Mouse (Mus musculus) liver, embryonic 13.5 days (tissue): ENCODE measurements around the gene Gm10337. TPM values are rescaled to one million over a fixed set of nuclear protein-coding genes. Genes with fewer than 3 reads are reported as not detected.
A peak's percentile ranks its signal among the peaks of the same experiment; 100 is the strongest.

Source experiments
- ATAC-seq: fragments of 200-750 bp; cut with Nextera tagmentation; 2 replicates; pipeline ENCODE4 v1.8.0; 2017; ENCODE audit warnings: low read depth, mild to moderate bottlenecking, moderate number of reproducible peaks, moderate library complexity
- DNase-seq: peaks from one replicate; pipeline ENCODE4 v3.0.0; 2022
- H3K27ac ChIP-seq: fragments of 300-500 bp; sonication (generic); 2 replicates; pipeline ENCODE4 v1.5.1; 2015; ENCODE audit warnings: moderate library complexity, mild to moderate bottlenecking, inconsistent platforms
- H3K27me3 ChIP-seq: fragments of 300-500 bp; sonication (generic); 2 replicates; pipeline ENCODE4 v1.6.1; 2015; ENCODE audit warnings: mild to moderate bottlenecking, inconsistent platforms
- H3K36me3 ChIP-seq: fragments of 300-500 bp; sonication (generic); 2 replicates; pipeline ENCODE4 v1.6.1; 2015; ENCODE audit warnings: mild to moderate bottlenecking, inconsistent platforms
- H3K4me1 ChIP-seq: fragments of 300-500 bp; sonication (generic); replicated peaks from 2 replicates; pipeline ENCODE4 v1.6.1; 2015; ENCODE audit warnings: inconsistent platforms
- H3K4me2 ChIP-seq: fragments of 300-500 bp; sonication (generic); 2 replicates; pipeline ENCODE4 v1.6.1; 2015; ENCODE audit warnings: inconsistent platforms, mild to moderate bottlenecking, moderate library complexity
- H3K4me3 ChIP-seq: fragments of 300-500 bp; sonication (generic); replicated peaks from 2 replicates; pipeline ENCODE4 v1.5.1; 2015; ENCODE audit warnings: mild to moderate bottlenecking, inconsistent platforms
- H3K9ac ChIP-seq: fragments of 300-500 bp; sonication (generic); 2 replicates; pipeline ENCODE4 v1.6.1; 2015; ENCODE audit warnings: mild to moderate bottlenecking, inconsistent platforms
- H3K9me3 ChIP-seq: fragments of 300-500 bp; sonication (generic); replicated peaks from 2 replicates; pipeline ENCODE4 v1.6.1; 2016; ENCODE audit warnings: inconsistent platforms
- WGBS: fragments of 180-500 bp; shearing (Covaris S2); methylation state at CpG from one replicate; pipeline ENCODE4 v1.1.7; 2015; ENCODE audit not compliant: insufficient replicate concordance; 5-methylcytosine and 5-hydroxymethylcytosine counted together
- polyA plus RNA-seq: library from polyadenylated mRNA; unstranded; fragments of >200 nt; fragmentation: Nextera tagmentation; extraction: Ambion mirVana; gene quantifications from 2 replicates; pipeline ENCODE4 v1.2.1, GENCODE M21; 2015

The Gm10337 gene
- polyA plus RNA-seq, 1 experiment from 2014 or later, result not detected

- Histone ChIP-seq H3K27me3 (no peaks in the 10 kb centered on the region), H3K36me3 (peaks cover 94% of the 10 kb centered on the region), H3K9ac (no peak overlapping the region), H3K9me3 (no peaks in the 10 kb centered on the region), H3K4me3 (no peak overlapping the region), H3K27ac (no peak overlapping the region), H3K4me1 (peaks cover 15% of the 10 kb centered on the region), H3K4me2 (no peak overlapping the region)
- DNase-seq (no peak), ATAC-seq (no peak)
- whole genome bisulfite sequencing, result 81% methylated on average over 5 of the region's 5 CpGs
Measured at GRCm38 (mm10) chr15:102500479-102500878, 3.0 kb upstream of the Gm10337 start.

- H3K9ac ChIP-seq, result no peak overlapping the region
- ATAC-seq, result 0 out of 2 replicates have a peak, but pooled peaks have one; percentile 9
Measured at GRCm38 (mm10) chr15:102501084-102501814, 2.3 kb upstream of the Gm10337 start.

GRCm38 (mm10) chr15:102502254-102502840 is 1.2 kb upstream of the Gm10337 start:
- Histone ChIP-seq H3K4me3 (no peak overlapping the region), H3K9me3 (no peaks in the 10 kb centered on the region), H3K4me2 (no peak overlapping the region), H3K27ac (no peak overlapping the region; the same call in 1 of the 2 replicates), H3K4me1 (peaks cover 29% of the 10 kb centered on the region), H3K9ac (no peak overlapping the region), H3K36me3 (peaks cover 76% of the 10 kb centered on the region), H3K27me3 (no peaks in the 10 kb centered on the region)
- ATAC-seq (no peak), DNase-seq (no peak)
- WGBS, result 83% methylated on average over 9 of the region's 9 CpGs

More at GRCm38 (mm10) chr15:102501084-102501814, 2.3 kb upstream of the Gm10337 start:
- Histone ChIP-seq H3K27ac (no peak overlapping the region), H3K4me3 (no peak overlapping the region), H3K27me3 (no peaks in the 10 kb centered on the region), H3K4me2 (no peak overlapping the region), H3K4me1 (peaks cover 22% of the 10 kb centered on the region), H3K9me3 (no peaks in the 10 kb centered on the region), H3K36me3 (peaks cover 86% of the 10 kb centered on the region)
- no peak for DNase-seq
- 88% methylated on average over 19 of the region's 19 CpGs for WGBS

GRCm38 (mm10) chr15:102503924-102504782 is 631 bp downstream of the Gm10337 start:
- no peak overlapping the region for H3K9ac ChIP-seq
- no peak for DNase-seq
- no peaks in the 10 kb centered on the region for H3K27me3 ChIP-seq
- H3K9me3 ChIP-seq, result no peaks in the 10 kb centered on the region
- ATAC-seq, result peak; percentile 25; the same call in 1 of the 2 replicates
- H3K27ac ChIP-seq, result no peak overlapping the region
- peaks cover 59% of the 10 kb centered on the region for H3K36me3 ChIP-seq
- H3K4me2 ChIP-seq, result no peak overlapping the region
- WGBS, result 84% methylated on average over 9 of the region's 9 CpGs
- H3K4me3 ChIP-seq, result no peak overlapping the region
- peaks cover 29% of the 10 kb centered on the region for H3K4me1 ChIP-seq

GRCm38 (mm10) chr15:102505073-102505769 is 1.7 kb downstream of the Gm10337 start:
- Histone ChIP-seq H3K9me3 (no peaks in the 10 kb centered on the region), H3K27ac (no peak overlapping the region), H3K4me3 (no peak overlapping the region), H3K4me2 (no peak overlapping the region), H3K36me3 (peaks cover 49% of the 10 kb centered on the region), H3K27me3 (peaks cover 6% of the 10 kb centered on the region; the same call in 1 of the 2 replicates), H3K9ac (no peak overlapping the region), H3K4me1 (peaks cover 39% of the 10 kb centered on the region)
- ATAC-seq (no peak), DNase-seq (no peak)
- 72% methylated on average over 12 of the region's 12 CpGs for WGBS

- peaks cover 42% of the 10 kb centered on the region for H3K36me3 ChIP-seq
- no peak overlapping the region for H3K27ac ChIP-seq
- H3K4me3 ChIP-seq, result no peak overlapping the region
- no peaks in the 10 kb centered on the region for H3K9me3 ChIP-seq
- ATAC-seq, result no peak
- peaks cover 44% of the 10 kb centered on the region for H3K4me1 ChIP-seq
- DNase-seq, result no peak
- H3K27me3 ChIP-seq, result peaks cover 10% of the 10 kb centered on the region; the same call in 1 of the 2 replicates
- 67% methylated on average over 9 of the region's 9 CpGs for WGBS
- H3K4me2 ChIP-seq, result no peak overlapping the region
- no peak overlapping the region for H3K9ac ChIP-seq
Measured at GRCm38 (mm10) chr15:102505770-102506463, 2.4 kb downstream of the Gm10337 start.

GRCm38 (mm10) chr15:102506464-102506830 is 2.9 kb downstream of the Gm10337 start:
- no peak for DNase-seq
- Histone ChIP-seq H3K4me2 (no peak overlapping the region), H3K9me3 (no peaks in the 10 kb centered on the region), H3K9ac (no peak overlapping the region), H3K4me1 (peaks cover 44% of the 10 kb centered on the region), H3K27me3 (peaks cover 13% of the 10 kb centered on the region), H3K4me3 (no peak overlapping the region), H3K27ac (no peak overlapping the region), H3K36me3 (peaks cover 36% of the 10 kb centered on the region)
- WGBS, result 44% methylated on average over 2 of the region's 2 CpGs
- no peak for ATAC-seq

- Histone ChIP-seq H3K9ac (no peak overlapping the region), H3K27ac (no peak overlapping the region)
Measured at GRCm38 (mm10) chr15:102506864-102507263, 3.3 kb downstream of the Gm10337 start.

GRCm38 (mm10) chr15:102507561-102507960 is 4.0 kb downstream of the Gm10337 start:
- no peak overlapping the region for H3K4me2 ChIP-seq
- DNase-seq (no peak), ATAC-seq (no peak)
- no peaks in the 10 kb centered on the region for H3K9me3 ChIP-seq
- no peak overlapping the region for H3K27ac ChIP-seq
- H3K36me3 ChIP-seq, result peaks cover 25% of the 10 kb centered on the region
- no peak overlapping the region for H3K9ac ChIP-seq
- peaks cover 22% of the 10 kb centered on the region for H3K27me3 ChIP-seq
- H3K4me3 ChIP-seq, result no peak overlapping the region
- H3K4me1 ChIP-seq, result peaks cover 47% of the 10 kb centered on the region

More at GRCm38 (mm10) chr15:102506864-102507263, 3.3 kb downstream of the Gm10337 start:
- DNase-seq (no peak), ATAC-seq (no peak)
- Histone ChIP-seq H3K4me2 (no peak overlapping the region), H3K9me3 (no peaks in the 10 kb centered on the region), H3K27me3 (peaks cover 17% of the 10 kb centered on the region), H3K36me3 (peaks cover 32% of the 10 kb centered on the region), H3K4me3 (no peak overlapping the region), H3K4me1 (peaks cover 44% of the 10 kb centered on the region)
- WGBS, result 65% methylated on average over 1 of the region's 1 CpGs

GRCm38 (mm10) chr15:102508336-102508735 is 4.8 kb downstream of the Gm10337 start:
- WGBS, result 60% methylated on average over 3 of the region's 3 CpGs
- peaks cover 17% of the 10 kb centered on the region for H3K36me3 ChIP-seq
- no peaks in the 10 kb centered on the region for H3K9me3 ChIP-seq
- peaks cover 22% of the 10 kb centered on the region for H3K27me3 ChIP-seq
- H3K4me1 ChIP-seq, result peaks cover 47% of the 10 kb centered on the region
- no peak overlapping the region for H3K27ac ChIP-seq
- no peak for DNase-seq
- H3K4me3 ChIP-seq, result no peak overlapping the region
- no peak for ATAC-seq
- no peak overlapping the region for H3K4me2 ChIP-seq
- H3K9ac ChIP-seq, result no peak overlapping the region
